Mouse (Mus musculus) ES-Bruce4 (cell line): ENCODE measurements around the gene 4930442H23Rik.

Experiments
- CTCF ChIP-seq: IDR thresholded peaks from one replicate; pipeline ENCODE4 v1.8.1; 2011; ENCODE audit warnings: low read depth, low read length
- EP300 ChIP-seq: IDR thresholded peaks from 2 replicates; pipeline ENCODE4 v1.6.1; 2011; ENCODE audit warnings: low read depth, low read length; ENCODE audit not compliant: insufficient read depth
- POLR2A ChIP-seq: IDR thresholded peaks from one replicate; pipeline ENCODE4 v1.8.1; 2011; ENCODE audit warnings: low read length; ENCODE audit not compliant: insufficient read depth

DNA sequence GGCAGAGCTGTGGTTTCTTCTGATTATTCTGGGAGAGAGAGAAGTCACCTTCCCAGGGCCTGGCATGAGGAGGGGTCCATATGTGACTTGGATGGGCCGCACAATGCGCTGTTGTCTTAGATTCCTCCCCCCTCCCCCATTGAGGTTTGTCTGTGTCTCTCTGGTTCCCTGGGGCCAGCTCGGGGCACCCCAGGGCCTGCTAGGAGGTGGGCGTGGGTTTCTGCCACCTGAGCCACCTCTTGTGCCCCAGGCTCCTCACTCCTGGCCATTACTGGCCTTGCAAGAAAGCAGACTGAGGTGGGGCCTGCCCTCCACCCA lies 44.2 kb downstream of the 4930442H23Rik start:
- TF ChIP-seq CTCF: no peak
- TF ChIP-seq POLR2A: no peak
- TF ChIP-seq EP300: no peak
